Mouse (Mus musculus) heart, embryonic 11.5 days (tissue): Measurements from ENCODE around the gene Il15. TPM values are rescaled to one million over a fixed set of nuclear protein-coding genes. Genes with fewer than 3 reads are reported as not detected.
A peak's percentile ranks its signal among the peaks of the same experiment; 100 is the strongest.

Experiments
- ATAC-seq: fragments of 200-750 bp; cut with Nextera tagmentation; replicated peaks from 2 replicates; pipeline ENCODE4 v1.8.0; 2017; ENCODE audit warnings: moderate library complexity; ENCODE audit not compliant: insufficient number of reproducible peaks, low FRiP score, low TSS enrichment
- H3K27ac ChIP-seq: fragments of 300-500 bp; sonication (generic); 2 replicates; pipeline ENCODE4 v1.5.1; 2014; ENCODE audit warnings: mild to moderate bottlenecking, low read depth, low read length
- H3K27me3 ChIP-seq: fragments of 300-500 bp; sonication (generic); 2 replicates; pipeline ENCODE4 v1.6.1; 2014; ENCODE audit warnings: mild to moderate bottlenecking, low read length, mixed read lengths; ENCODE audit not compliant: control insufficient read depth, insufficient read depth
- H3K36me3 ChIP-seq: fragments of 300-500 bp; sonication (generic); 2 replicates; pipeline ENCODE4 v1.6.1; 2014; ENCODE audit warnings: mild to moderate bottlenecking, low read length, moderate library complexity, mixed read lengths; ENCODE audit not compliant: control insufficient read depth, insufficient read depth
- H3K4me1 ChIP-seq: fragments of 300-500 bp; sonication (generic); 2 replicates; pipeline ENCODE4 v1.6.1; 2014; ENCODE audit warnings: low read length; ENCODE audit not compliant: control insufficient read depth, insufficient read depth
- H3K4me2 ChIP-seq: fragments of 300-500 bp; sonication (generic); 2 replicates; pipeline ENCODE4 v1.6.1; 2014; ENCODE audit warnings: mild to moderate bottlenecking, moderate library complexity
- H3K4me3 ChIP-seq: fragments of 300-500 bp; sonication (generic); 2 replicates; pipeline ENCODE4 v1.5.1; 2014; ENCODE audit warnings: low read depth, low read length
- H3K9ac ChIP-seq: fragments of 300-500 bp; sonication (generic); 2 replicates; pipeline ENCODE4 v1.6.1; 2014; ENCODE audit warnings: mild to moderate bottlenecking, low read depth, low read length, moderate library complexity
- H3K9me3 ChIP-seq: fragments of 300-500 bp; sonication (generic); replicated peaks from 2 replicates; pipeline ENCODE4 v1.6.1; 2016; ENCODE audit warnings: low read length; ENCODE audit not compliant: control insufficient read depth
- WGBS: fragments of 180-500 bp; shearing (Covaris S2); extraction: QIAGEN DNeasy Blood & Tissue Kit; methylation state at CpG from one replicate; pipeline ENCODE4 v1.1.7; 2014; ENCODE audit not compliant: insufficient replicate concordance; 5-methylcytosine and 5-hydroxymethylcytosine counted together
- polyA plus RNA-seq: library from polyadenylated mRNA; unstranded; fragments of >200 nt; fragmentation: Nextera tagmentation; extraction: Ambion mirVana; gene quantifications from 2 replicates; pipeline ENCODE4 v1.2.1, GENCODE M21; 2014

Gene Il15
- polyA plus RNA-seq, 1 experiment from 2014 or later, result 24.6 TPM

DNA sequence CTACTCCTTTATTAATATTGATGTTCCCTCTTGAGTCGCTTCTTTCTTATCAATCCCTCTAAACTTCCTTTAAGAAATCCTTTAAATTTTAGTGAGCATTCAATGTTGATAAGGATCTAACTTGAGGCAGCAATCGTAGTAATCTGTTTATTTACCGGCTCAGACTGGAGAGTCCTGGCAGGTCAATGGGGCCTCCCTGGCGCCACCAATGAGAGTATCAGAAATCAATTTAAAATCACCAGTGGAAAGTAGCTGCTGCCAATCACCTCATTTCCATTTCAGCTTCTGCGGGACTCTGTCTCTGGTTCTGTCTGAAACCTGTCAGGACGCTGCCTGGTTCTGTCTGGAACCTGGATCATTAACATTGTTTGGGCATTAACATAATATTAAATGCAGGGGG lies 1.5 kb downstream of the Il15 start:
- H3K9ac ChIP-seq, result peak overlapping the region; percentile 70; the same call in 1 of the 2 replicates
- peak overlapping the region; percentile 87 for H3K27ac ChIP-seq
- no peaks in the 10 kb centered on the region for H3K27me3 ChIP-seq
- WGBS, result 10% methylated on average over 6 of the region's 6 CpGs
- H3K9me3 ChIP-seq, result no peaks in the 10 kb centered on the region
- no peak for ATAC-seq
- H3K36me3 ChIP-seq, result no peaks in the 10 kb centered on the region
- peak overlapping the region; percentile 66 for H3K4me3 ChIP-seq
- H3K4me2 ChIP-seq, result peak overlapping the region; percentile 84
- peaks cover 2% of the 10 kb centered on the region for H3K4me1 ChIP-seq

- H3K4me1 ChIP-seq, result peaks cover 2% of the 10 kb centered on the region
- H3K9ac ChIP-seq, result peak overlapping the region; percentile 64
- H3K27ac ChIP-seq, result peak overlapping the region; percentile 41; the same call in 1 of the 2 replicates
- peak overlapping the region; percentile 66 for H3K4me3 ChIP-seq
- WGBS, result 28% methylated on average over 2 of the region's 2 CpGs
- peak overlapping the region; percentile 84 for H3K4me2 ChIP-seq
- no peaks in the 10 kb centered on the region for H3K9me3 ChIP-seq
- no peaks in the 10 kb centered on the region for H3K36me3 ChIP-seq
- no peak for ATAC-seq
- no peaks in the 10 kb centered on the region for H3K27me3 ChIP-seq
These were observed 2.0 kb downstream of the Il15 start for GRCm38 (mm10) chr8:82401059-82401458.

- Histone ChIP-seq H3K4me2 (peak overlapping the region; percentile 53), H3K9ac (no peak overlapping the region), H3K27me3 (no peaks in the 10 kb centered on the region), H3K27ac (no peak overlapping the region), H3K36me3 (no peaks in the 10 kb centered on the region), H3K4me1 (peaks cover 2% of the 10 kb centered on the region), H3K9me3 (no peaks in the 10 kb centered on the region), H3K4me3 (peak overlapping the region; percentile 30)
- WGBS, result 17% methylated on average over 2 of the region's 2 CpGs
- ATAC-seq, result no peak
These were observed 2.6 kb downstream of the Il15 start for GRCm38 (mm10) chr8:82400376-82400775.

DNA sequence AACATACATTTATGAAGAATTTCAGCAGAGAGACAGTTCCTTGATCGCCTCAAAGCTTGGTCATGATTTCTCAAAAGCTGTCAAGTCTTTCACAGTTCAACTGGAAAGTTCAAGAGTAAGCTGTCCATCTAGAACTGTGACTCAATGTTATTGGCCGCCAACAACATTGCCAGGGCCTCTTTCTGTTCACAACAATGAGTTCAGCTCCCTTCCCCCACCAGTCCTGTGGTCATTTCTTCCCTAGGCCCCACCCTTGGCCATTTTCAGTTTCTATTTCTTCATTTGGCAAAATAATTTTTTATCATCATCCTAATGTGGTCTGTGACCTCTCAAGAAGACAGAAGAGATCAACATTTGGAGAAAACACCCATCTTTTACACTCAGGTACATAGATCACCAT lies 4.5 kb downstream of the Il15 start:
- H3K9ac ChIP-seq, result no peak overlapping the region
- H3K36me3 ChIP-seq, result no peaks in the 10 kb centered on the region
- peaks cover 2% of the 10 kb centered on the region for H3K4me1 ChIP-seq
- 0 out of 2 replicates have a peak, but pooled peaks cover 2% of the 10 kb centered on the region for H3K9me3 ChIP-seq
- H3K4me2 ChIP-seq, result no peak overlapping the region
- no peak for ATAC-seq
- no peak overlapping the region for H3K27ac ChIP-seq
- no peaks in the 10 kb centered on the region for H3K27me3 ChIP-seq
- WGBS, result 87% methylated on average over 2 of the region's 2 CpGs
- H3K4me3 ChIP-seq, result no peak overlapping the region

DNA sequence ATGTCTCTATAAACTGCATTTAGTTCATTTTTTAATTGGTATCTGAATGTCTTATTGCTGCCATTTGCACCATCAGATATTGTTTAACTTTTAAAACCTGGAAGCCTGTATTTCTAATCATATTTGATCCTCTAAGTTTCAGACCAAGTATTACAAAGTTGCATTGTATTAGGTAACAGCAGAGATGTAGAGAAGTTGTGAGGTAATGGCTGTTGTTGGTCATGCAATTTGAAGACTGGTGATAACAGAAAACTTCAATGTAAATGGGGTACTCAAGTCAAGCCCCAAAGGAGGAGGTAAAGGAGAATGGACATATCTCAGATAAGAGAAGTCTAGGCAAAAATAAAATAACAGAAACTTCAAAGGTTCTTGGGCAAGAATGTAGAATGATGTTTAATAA lies 11.8 kb downstream of the Il15 start:
- Histone ChIP-seq H3K27me3 (no peaks in the 10 kb centered on the region), H3K36me3 (no peaks in the 10 kb centered on the region; the same call in 1 of the 2 replicates), H3K27ac (no peak overlapping the region), H3K4me2 (no peak overlapping the region), H3K9me3 (0 out of 2 replicates have a peak, but pooled peaks cover 2% of the 10 kb centered on the region), H3K9ac (no peak overlapping the region), H3K4me3 (no peak overlapping the region), H3K4me1 (peaks cover 15% of the 10 kb centered on the region)
- ATAC-seq, result no peak

- H3K36me3 ChIP-seq, result no peaks in the 10 kb centered on the region; the same call in 1 of the 2 replicates
- peaks cover 32% of the 10 kb centered on the region for H3K4me1 ChIP-seq
- H3K9me3 ChIP-seq, result no peaks in the 10 kb centered on the region
- no peak overlapping the region for H3K9ac ChIP-seq
- no peak overlapping the region for H3K4me3 ChIP-seq
- no peaks in the 10 kb centered on the region for H3K27me3 ChIP-seq
- H3K27ac ChIP-seq, result 0 out of 2 replicates have a peak overlapping the region, but pooled peaks have one; percentile 41
- H3K4me2 ChIP-seq, result no peak overlapping the region
- WGBS, result 24% methylated on average over 1 of the region's 1 CpGs
- ATAC-seq, result peak; percentile 56
These were observed 14.6 kb downstream of the Il15 start for GRCm38 (mm10) chr8:82388356-82388902.

DNA sequence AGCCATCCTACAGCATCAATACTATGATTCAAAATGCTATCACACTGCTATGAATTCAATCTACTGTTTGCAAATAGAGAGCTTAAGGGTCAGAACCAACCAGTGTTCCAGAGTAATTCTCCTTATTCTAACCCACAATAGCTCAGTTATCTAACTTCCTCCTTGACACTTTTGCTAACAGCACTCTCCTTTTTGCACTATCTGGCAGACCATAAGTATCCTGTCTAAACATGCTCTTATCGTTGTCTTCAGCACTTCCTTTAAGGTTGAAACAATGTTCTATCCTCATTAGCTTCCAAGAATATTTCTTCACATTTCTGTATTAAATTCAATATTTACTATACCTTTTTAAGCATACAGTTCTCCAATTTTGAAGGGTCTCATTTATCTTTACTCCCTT lies 15.4 kb downstream of the Il15 start:
- H3K9me3 ChIP-seq, result no peaks in the 10 kb centered on the region
- 4% methylated on average over 1 of the region's 1 CpGs for WGBS
- no peak overlapping the region for H3K4me2 ChIP-seq
- peaks cover 34% of the 10 kb centered on the region for H3K4me1 ChIP-seq
- ATAC-seq, result no peak
- H3K4me3 ChIP-seq, result no peak overlapping the region
- peak overlapping the region; percentile 59; the same call in 1 of the 2 replicates for H3K27ac ChIP-seq
- no peak overlapping the region for H3K9ac ChIP-seq
- H3K36me3 ChIP-seq, result no peaks in the 10 kb centered on the region; the same call in 1 of the 2 replicates
- H3K27me3 ChIP-seq, result no peaks in the 10 kb centered on the region

GRCm38 (mm10) chr8:82385867-82386266 lies 17.2 kb downstream of the Il15 start:
- Histone ChIP-seq H3K4me3 (no peak overlapping the region), H3K27me3 (no peaks in the 10 kb centered on the region), H3K36me3 (no peaks in the 10 kb centered on the region), H3K9me3 (no peaks in the 10 kb centered on the region), H3K27ac (no peak overlapping the region), H3K9ac (no peak overlapping the region), H3K4me2 (no peak overlapping the region), H3K4me1 (peaks cover 34% of the 10 kb centered on the region)
- no peak for ATAC-seq
